Mouse (Mus musculus): ENCODE results near the gene Nt5dc1. TPM values are rescaled to one million over a fixed set of nuclear protein-coding genes. Genes with fewer than 3 reads are reported as not detected.

Gene Nt5dc1
- 8.7 and 9.3 TPM in 2 replicates for polyA plus RNA-seq (2012; rRNA removed; ENCODE audit: low replicate concordance)

GRCm38 (mm10) chr10:34418204-34418756 is at the start of gene Nt5dc1:
TSS of gene Nt5dc1 (minus strand) at chr10:34418552.

GRCm38 (mm10) chr10:34389681-34390080 is 28.7 kb downstream of the Nt5dc1 start, which contains the start of gene Col10a1:
TSS of gene Col10a1 (plus strand) at chr10:34389981.

GRCm38 (mm10) chr10:34297299-34297979 is 120.9 kb downstream of the Nt5dc1 start, which contains the start of gene Tspyl4:
TSS of gene Tspyl4 (plus strand) at chr10:34297442.

GRCm38 (mm10) chr10:34281962-34282388 is 136.4 kb downstream of the Nt5dc1 start, which contains the start of gene Tspyl1:
TSS of gene Tspyl1 (plus strand) at chr10:34282190.

Other genes with a start within 250 kb of the Nt5dc1 start
- gene Dse, start 210.8 kb downstream of the Nt5dc1 start, polyA plus RNA-seq (2012; rRNA removed; ENCODE audit: low replicate concordance), result 37.9 and 38.1 TPM in 2 replicates
- gene Tspyl1, start 136.4 kb downstream of the Nt5dc1 start, polyA plus RNA-seq (2012; rRNA removed; ENCODE audit: low replicate concordance), result 28.3 and 47.5 TPM in 2 replicates
- 3.4 and 10.3 TPM in 2 replicates for gene Tspyl4, start 121.1 kb downstream of the Nt5dc1 start, polyA plus RNA-seq (2012; rRNA removed; ENCODE audit: low replicate concordance)
- gene Col10a1, start 28.6 kb downstream of the Nt5dc1 start, polyA plus RNA-seq (2012; rRNA removed; ENCODE audit: low replicate concordance), result 0.04 TPM in 1 of 2 replicates, not detected in the other
- gene Frk, start 64.8 kb upstream of the Nt5dc1 start, polyA plus RNA-seq (2012; rRNA removed; ENCODE audit: low replicate concordance), result 0.60 and 6.1 TPM in 2 replicates

Data from subcutaneous adipose tissue, adult 2 months (tissue).